ENCODE assay signal across 8 mouse cellular contexts in genomic region chr11:59219064-59219463, GRCm38 (mm10). TPM values are rescaled to one million over a fixed set of nuclear protein-coding genes. Genes with fewer than 3 reads are reported as not detected.
DNase-seq lines count a peak whose midpoint lies in the region; ATAC-seq and TF ChIP-seq lines count a peak whose summit lies in the region.
"Had no signal": no experiment of that assay in that cellular context is flagged by ENCODE, and none has a peak within 500 bp of the region (broad histone marks: within the 10 kb centered on the region; RNA-seq: fewer than 3 reads in every experiment).

No protein-coding gene starts in this region.

- no peak for ATAC-seq in midbrain, postnatal 0 days (ENCODE audit: low FRiP score)
- ATAC-seq in midbrain, embryonic 11.5 days (ENCODE audit: low FRiP score) = no peak
- no peak for ATAC-seq in stomach, embryonic 16.5 days (ENCODE audit: insufficient read depth, low FRiP score)
- ATAC-seq in forebrain, embryonic 15.5 days (replicated peaks) = no peak

- no peaks in the 10 kb centered on the region for H3K9me3 ChIP-seq in midbrain, postnatal 0 days (ENCODE audit: low read length)
- no peaks in the 10 kb centered on the region for H3K9me3 ChIP-seq in midbrain, embryonic 11.5 days (ENCODE audit: control insufficient read depth, low read length)
- no peaks in the 10 kb centered on the region for H3K9me3 ChIP-seq in stomach, embryonic 16.5 days (replicated peaks; ENCODE audit: control insufficient read depth, low read length)
- H3K9me3 ChIP-seq in forebrain, embryonic 15.5 days = no peaks in the 10 kb centered on the region

- no peaks in the 10 kb centered on the region for H3K27me3 ChIP-seq in midbrain, postnatal 0 days (ENCODE audit: insufficient read depth, low read length)
- no peaks in the 10 kb centered on the region for H3K27me3 ChIP-seq in midbrain, embryonic 11.5 days (ENCODE audit: control insufficient read depth, insufficient read depth, low read length)
- no peaks in the 10 kb centered on the region for H3K27me3 ChIP-seq in stomach, embryonic 16.5 days (ENCODE audit: control insufficient read depth, insufficient read depth, low read length)
- H3K27me3 ChIP-seq in forebrain, embryonic 15.5 days = no peaks in the 10 kb centered on the region

- no peak overlapping the region for H3K27ac ChIP-seq in midbrain, postnatal 0 days (ENCODE audit: low read depth, low read length)
- H3K27ac ChIP-seq in midbrain, embryonic 11.5 days (ENCODE audit: low read depth, low read length) = no peak overlapping the region
- peak overlapping the region; percentile 84 for H3K27ac ChIP-seq in stomach, embryonic 16.5 days (ENCODE audit: low read length)
- no peak overlapping the region for H3K27ac ChIP-seq in forebrain, embryonic 15.5 days (replicated peaks)

- H3K4me1 ChIP-seq in midbrain, postnatal 0 days (ENCODE audit: insufficient read depth, low read length) = peaks cover 4% of the 10 kb centered on the region; the same call in 1 of the 2 replicates
- no peaks in the 10 kb centered on the region for H3K4me1 ChIP-seq in midbrain, embryonic 11.5 days (ENCODE audit: control insufficient read depth, insufficient read depth, low read length)
- peaks cover 50% of the 10 kb centered on the region for H3K4me1 ChIP-seq in stomach, embryonic 16.5 days (ENCODE audit: control insufficient read depth, insufficient read depth, low read length)
- H3K4me1 ChIP-seq in forebrain, embryonic 15.5 days = peaks cover 33% of the 10 kb centered on the region

- no peak for DNase-seq in midbrain, postnatal 0 days (ENCODE audit: low spot score)
- DNase-seq in midbrain, embryonic 11.5 days (ENCODE audit: low spot score, missing footprints) = no peak
- DNase-seq in c-Kit-positive CD71-positive TER-119-positive erythroid progenitor cells, embryonic 14.5 days (ENCODE audit: low spot score) = peak; percentile 56
- peak; percentile 60 to 64 for DNase-seq in kidney, postnatal 25 days
- no peak for DNase-seq in cerebellum, adult 9-10 months

- TF ChIP-seq CTCF in midbrain, postnatal 0 days (IDR thresholded peaks at IDR 0.05) = peak; percentile 52

- no peak overlapping the region for H3K4me2 ChIP-seq in midbrain, postnatal 0 days (ENCODE audit: low read depth, low read length, poor library complexity, severe bottlenecking)
- H3K4me2 ChIP-seq in midbrain, embryonic 11.5 days = no peak overlapping the region
- peak overlapping the region; percentile 33; the same call in 1 of the 2 replicates for H3K4me2 ChIP-seq in stomach, embryonic 16.5 days (ENCODE audit: low read depth, low read length)
- H3K4me2 ChIP-seq in forebrain, embryonic 15.5 days (replicated peaks) = no peak overlapping the region

- H3K9ac ChIP-seq in midbrain, postnatal 0 days (replicated peaks; ENCODE audit: low read length, poor library complexity, severe bottlenecking) = no peak overlapping the region
- no peak overlapping the region for H3K9ac ChIP-seq in midbrain, embryonic 11.5 days (ENCODE audit: low read length)
- no peak overlapping the region for H3K9ac ChIP-seq in stomach, embryonic 16.5 days (ENCODE audit: low read length)
- H3K9ac ChIP-seq in forebrain, embryonic 15.5 days (replicated peaks) = no peak overlapping the region

- H3K36me3 ChIP-seq in midbrain, postnatal 0 days (ENCODE audit: insufficient read depth, low read length) = peaks cover 4% of the 10 kb centered on the region; the same call in 1 of the 2 replicates
- H3K36me3 ChIP-seq in midbrain, embryonic 11.5 days (ENCODE audit: control insufficient read depth, insufficient read depth, low read length) = 0 out of 2 replicates have a peak, but pooled peaks cover 2% of the 10 kb centered on the region
- no peaks in the 10 kb centered on the region for H3K36me3 ChIP-seq in stomach, embryonic 16.5 days (ENCODE audit: control insufficient read depth, insufficient read depth, low read length)
- H3K36me3 ChIP-seq in forebrain, embryonic 15.5 days = 0 out of 2 replicates have a peak, but pooled peaks cover 5% of the 10 kb centered on the region

- no peak overlapping the region for H3K4me3 ChIP-seq in midbrain, postnatal 0 days (ENCODE audit: low read depth, low read length)
- no peak overlapping the region for H3K4me3 ChIP-seq in midbrain, embryonic 11.5 days (ENCODE audit: low read depth, low read length)
- H3K4me3 ChIP-seq in stomach, embryonic 16.5 days (replicated peaks; ENCODE audit: low read length) = no peak overlapping the region
- H3K4me3 ChIP-seq in forebrain, embryonic 15.5 days = no peak overlapping the region

RNA-seq across cellular contexts. Expression of gene Arf1, which starts 9.0 kb away (rescaled TPM):
- total RNA-seq in midbrain, postnatal 0 days (2014; rRNA removed) = 372 and 409 TPM in 2 replicates
- 626 and 656 TPM in 2 replicates for polyA plus RNA-seq in midbrain, postnatal 0 days (2015; fragmentation: Nextera tagmentation; extraction: Ambion mirVana)
- 574 and 583 TPM in 2 replicates for polyA plus RNA-seq in midbrain, embryonic 11.5 days (2014; fragmentation: Nextera tagmentation; extraction: Ambion mirVana)
- polyA plus RNA-seq in stomach, embryonic 16.5 days (2015; fragmentation: Nextera tagmentation; extraction: Ambion mirVana) = 717 and 769 TPM in 2 replicates
- 614 and 626 TPM in 2 replicates for polyA plus RNA-seq in forebrain, embryonic 15.5 days (2015; fragmentation: Nextera tagmentation; extraction: Ambion mirVana)

RNA-seq across cellular contexts. Expression of gene 2310033P09Rik, which starts 10.9 kb away (rescaled TPM):
- 7.0 and 7.3 TPM in 2 replicates for total RNA-seq in midbrain, postnatal 0 days (2014; rRNA removed)
- polyA plus RNA-seq in midbrain, postnatal 0 days (2015; fragmentation: Nextera tagmentation; extraction: Ambion mirVana) = 25.5 and 28.3 TPM in 2 replicates
- 41.7 and 42.0 TPM in 2 replicates for polyA plus RNA-seq in midbrain, embryonic 11.5 days (2014; fragmentation: Nextera tagmentation; extraction: Ambion mirVana)
- 22.5 and 24.9 TPM in 2 replicates for polyA plus RNA-seq in stomach, embryonic 16.5 days (2015; fragmentation: Nextera tagmentation; extraction: Ambion mirVana)
- polyA plus RNA-seq in forebrain, embryonic 15.5 days (2015; fragmentation: Nextera tagmentation; extraction: Ambion mirVana) = 27.8 and 31.5 TPM in 2 replicates

RNA-seq across cellular contexts. Expression of gene Mrpl55, which starts 16.8 kb away (rescaled TPM):
- 65.0 and 80.6 TPM in 2 replicates for total RNA-seq in midbrain, postnatal 0 days (2014; rRNA removed)
- 104 and 112 TPM in 2 replicates for polyA plus RNA-seq in midbrain, postnatal 0 days (2015; fragmentation: Nextera tagmentation; extraction: Ambion mirVana)
- polyA plus RNA-seq in midbrain, embryonic 11.5 days (2014; fragmentation: Nextera tagmentation; extraction: Ambion mirVana) = 88.7 and 93.3 TPM in 2 replicates
- polyA plus RNA-seq in stomach, embryonic 16.5 days (2015; fragmentation: Nextera tagmentation; extraction: Ambion mirVana) = 75.5 and 78.9 TPM in 2 replicates
- polyA plus RNA-seq in forebrain, embryonic 15.5 days (2015; fragmentation: Nextera tagmentation; extraction: Ambion mirVana) = 95.4 and 96.1 TPM in 2 replicates

RNA-seq across cellular contexts. Expression of gene Guk1, which starts 27.1 kb away (rescaled TPM):
- 125 and 141 TPM in 2 replicates for total RNA-seq in midbrain, postnatal 0 days (2014; rRNA removed)
- polyA plus RNA-seq in midbrain, postnatal 0 days (2015; fragmentation: Nextera tagmentation; extraction: Ambion mirVana) = 289 and 314 TPM in 2 replicates
- polyA plus RNA-seq in midbrain, embryonic 11.5 days (2014; fragmentation: Nextera tagmentation; extraction: Ambion mirVana) = 92.9 and 96.6 TPM in 2 replicates
- polyA plus RNA-seq in stomach, embryonic 16.5 days (2015; fragmentation: Nextera tagmentation; extraction: Ambion mirVana) = 128 and 129 TPM in 2 replicates
- polyA plus RNA-seq in forebrain, embryonic 15.5 days (2015; fragmentation: Nextera tagmentation; extraction: Ambion mirVana) = 176 and 183 TPM in 2 replicates

RNA-seq across cellular contexts. Expression of gene Gjc2, which starts 36.1 kb away (rescaled TPM):
- total RNA-seq in midbrain, postnatal 0 days (2014; rRNA removed) = 0.38 and 0.99 TPM in 2 replicates
- polyA plus RNA-seq in midbrain, postnatal 0 days (2015; fragmentation: Nextera tagmentation; extraction: Ambion mirVana) = 0.27 and 0.44 TPM in 2 replicates
- polyA plus RNA-seq in midbrain, embryonic 11.5 days (2014; fragmentation: Nextera tagmentation; extraction: Ambion mirVana) = not detected in 2 replicates
- 0.62 and 0.64 TPM in 2 replicates for polyA plus RNA-seq in stomach, embryonic 16.5 days (2015; fragmentation: Nextera tagmentation; extraction: Ambion mirVana)
- polyA plus RNA-seq in forebrain, embryonic 15.5 days (2015; fragmentation: Nextera tagmentation; extraction: Ambion mirVana) = 0.11 and 0.20 TPM in 2 replicates
- polyA plus RNA-seq: neural tube, embryonic 14.5 days had no signal

Comparison
In these comparisons a context has a peak if more than half of its experiments do, and no peak if none do; other contexts are left out.
1. DNase-seq: peak in c-Kit-positive CD71-positive TER-119-positive erythroid progenitor cells, embryonic 14.5 days (single experiment) and kidney, postnatal 25 days (2 of 2); none in midbrain, postnatal 0 days (single experiment), midbrain, embryonic 11.5 days (single experiment) and cerebellum, adult 9-10 months (single experiment).